22 mouse cellular contexts compared by ENCODE assay signal in the genomic region with DNA sequence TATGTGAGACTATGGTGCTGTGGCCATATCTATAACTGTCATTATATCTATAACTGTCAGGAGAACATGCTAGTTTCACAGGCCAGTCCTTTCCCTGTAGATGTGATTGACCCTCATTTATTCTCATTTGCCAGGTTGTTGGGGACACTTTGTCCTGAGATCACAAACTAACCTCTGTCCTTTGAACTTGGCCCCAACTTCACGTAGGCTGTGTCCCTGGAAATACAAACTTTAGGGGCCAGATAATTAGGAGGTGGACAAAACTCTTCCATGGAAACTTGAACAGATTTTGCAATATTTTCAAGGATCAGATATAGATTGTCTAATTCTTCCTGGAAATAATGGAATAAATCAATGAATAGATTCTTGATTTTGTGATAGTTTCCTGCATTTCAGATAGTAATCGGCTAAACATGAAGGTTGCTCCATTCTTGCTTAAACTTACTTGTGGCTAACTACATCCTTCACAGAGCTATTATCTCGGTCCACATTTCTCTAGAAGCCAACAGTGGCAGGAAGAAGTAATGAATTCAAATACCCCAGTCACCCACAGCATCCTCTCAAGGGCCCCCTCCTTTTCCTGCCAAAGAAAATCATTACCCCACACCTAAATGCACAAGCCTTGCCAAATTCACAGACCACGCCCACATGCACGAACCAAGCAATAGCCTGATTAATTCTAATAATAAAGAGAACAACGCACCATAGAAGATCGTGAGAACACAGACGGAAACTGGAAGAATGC. TPM values are rescaled to one million over a fixed set of nuclear protein-coding genes. Genes with fewer than 3 reads are reported as not detected.
"Had no signal": no experiment of that assay in that cellular context is flagged by ENCODE, and none has a peak within 500 bp of the region (broad histone marks: within the 10 kb centered on the region; RNA-seq: fewer than 3 reads in every experiment).

No protein-coding gene starts in this region.

- ATAC-seq: intestine, postnatal 0 days; midbrain, embryonic 15.5 days had no signal

- H3K27ac ChIP-seq: kidney, postnatal 0 days; limb, embryonic 15.5 days; liver, embryonic 14.5 days; midbrain, embryonic 15.5 days; neural tube, embryonic 13.5 days; stomach, embryonic 15.5 days had no signal

- H3K27me3 ChIP-seq: limb, embryonic 15.5 days; midbrain, embryonic 15.5 days; neural tube, embryonic 13.5 days; stomach, embryonic 15.5 days had no signal

- H3K36me3 ChIP-seq: limb, embryonic 15.5 days; midbrain, embryonic 15.5 days; neural tube, embryonic 13.5 days; stomach, embryonic 15.5 days had no signal

- H3K4me3 ChIP-seq: limb, embryonic 15.5 days; midbrain, embryonic 15.5 days; neural tube, embryonic 13.5 days; stomach, embryonic 15.5 days had no signal

- H3K9ac ChIP-seq: limb, embryonic 15.5 days; liver, embryonic 14.5 days; midbrain, embryonic 15.5 days; neural tube, embryonic 13.5 days; stomach, embryonic 15.5 days had no signal

- H3K4me2 ChIP-seq: limb, embryonic 15.5 days; midbrain, embryonic 11.5 days; midbrain, embryonic 15.5 days; neural tube, embryonic 13.5 days; stomach, embryonic 15.5 days had no signal

- H3K9me3 ChIP-seq: limb, embryonic 15.5 days; midbrain, embryonic 15.5 days; neural tube, embryonic 13.5 days; stomach, embryonic 15.5 days had no signal

- DNase-seq: kidney, adult 8-10 months; kidney, postnatal 36 days; lung, adult 18-20 months; retina, postnatal 1 day; thymus, adult 2 months; thymus, postnatal 36 days had no signal

- H3K4me1 ChIP-seq: midbrain, embryonic 15.5 days; neural tube, embryonic 13.5 days; stomach, embryonic 15.5 days had no signal

RNA-seq across cellular contexts. Expression of a gene that starts 9.7 kb away (rescaled TPM):
- total RNA-seq: layer of hippocampus, adult 18-20 months; layer of hippocampus, postnatal 14 days; left cerebral cortex, adult 18-20 months; left cerebral cortex, postnatal 14 days; monocyte, adult 5-6 weeks had no signal
- polyA plus RNA-seq: limb, embryonic 11.5 days; lung, embryonic 16.5 days; midbrain, embryonic 11.5 days; neural tube, embryonic 13.5 days; spleen, adult 2 months had no signal
